14 mouse cellular contexts compared by ENCODE assay signal in the genomic region with DNA sequence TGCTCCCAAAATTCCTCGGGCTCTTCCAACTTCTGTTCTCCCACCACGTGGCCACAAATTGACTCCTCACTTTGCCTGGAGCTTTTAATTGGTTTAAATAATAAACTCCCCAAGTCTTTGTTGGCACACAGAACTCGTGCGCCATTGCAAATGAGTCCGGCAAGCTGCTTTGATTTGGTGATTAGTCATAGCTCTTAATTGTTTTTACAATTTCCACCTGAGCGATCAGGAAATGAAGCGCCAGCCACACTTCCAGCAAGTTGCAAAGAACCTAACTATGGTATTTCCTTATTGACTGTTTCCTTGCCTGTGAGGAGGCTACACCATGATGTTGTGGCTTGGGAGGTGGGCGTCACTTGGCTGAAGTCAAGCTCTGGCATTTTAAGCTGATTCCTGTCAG.
A peak's percentile ranks its signal among the peaks of the same experiment; 100 is the strongest.
DNase-seq lines count a peak whose midpoint lies in the region; ATAC-seq lines count a peak whose summit lies in the region.
"Had no signal": no experiment of that assay in that cellular context is flagged by ENCODE, and none has a peak within 500 bp of the region (broad histone marks: within the 10 kb centered on the region; RNA-seq: fewer than 3 reads in every experiment).

No protein-coding gene starts in this region.

- H3K36me3 ChIP-seq in hindbrain, embryonic 13.5 days: no peaks in the 10 kb centered on the region
- no peaks in the 10 kb centered on the region for H3K36me3 ChIP-seq in hindbrain, embryonic 10.5 days
- H3K36me3 ChIP-seq in forebrain, embryonic 14.5 days (ENCODE audit: control insufficient read depth, insufficient read depth, low read length): no peaks in the 10 kb centered on the region
- H3K36me3 ChIP-seq in limb, embryonic 15.5 days: no peaks in the 10 kb centered on the region
- H3K36me3 ChIP-seq in heart, embryonic 12.5 days: no peaks in the 10 kb centered on the region
- H3K36me3 ChIP-seq: liver, embryonic 15.5 days had no signal

- H3K9ac ChIP-seq in hindbrain, embryonic 13.5 days: no peak overlapping the region
- no peak overlapping the region for H3K9ac ChIP-seq in forebrain, embryonic 14.5 days (ENCODE audit: low read length)
- H3K9ac ChIP-seq in limb, embryonic 15.5 days: no peak overlapping the region
- H3K9ac ChIP-seq in heart, embryonic 12.5 days: no peak overlapping the region
- H3K9ac ChIP-seq: liver, embryonic 15.5 days had no signal

- H3K4me2 ChIP-seq in hindbrain, embryonic 13.5 days: no peak overlapping the region
- H3K4me2 ChIP-seq in forebrain, embryonic 14.5 days (ENCODE audit: low read length): no peak overlapping the region
- 0 out of 2 replicates have a peak overlapping the region, but pooled peaks have one; percentile 19 for H3K4me2 ChIP-seq in limb, embryonic 15.5 days
- H3K4me2 ChIP-seq in heart, embryonic 12.5 days: no peak overlapping the region
- H3K4me2 ChIP-seq: liver, embryonic 15.5 days had no signal

- no peaks in the 10 kb centered on the region for H3K9me3 ChIP-seq in hindbrain, embryonic 13.5 days
- H3K9me3 ChIP-seq in hindbrain, embryonic 10.5 days: no peaks in the 10 kb centered on the region
- H3K9me3 ChIP-seq in forebrain, embryonic 14.5 days (replicated peaks; ENCODE audit: control insufficient read depth, low read length): no peaks in the 10 kb centered on the region
- H3K9me3 ChIP-seq in limb, embryonic 15.5 days: no peaks in the 10 kb centered on the region
- no peaks in the 10 kb centered on the region for H3K9me3 ChIP-seq in heart, embryonic 12.5 days (replicated peaks)
- H3K9me3 ChIP-seq: liver, embryonic 15.5 days had no signal

- H3K4me3 ChIP-seq in hindbrain, embryonic 13.5 days: no peak overlapping the region
- H3K4me3 ChIP-seq in hindbrain, embryonic 10.5 days: no peak overlapping the region
- H3K4me3 ChIP-seq in forebrain, embryonic 14.5 days (ENCODE audit: low read depth, low read length): no peak overlapping the region
- H3K4me3 ChIP-seq in limb, embryonic 15.5 days: no peak overlapping the region
- no peak overlapping the region for H3K4me3 ChIP-seq in heart, embryonic 12.5 days
- H3K4me3 ChIP-seq: left cerebral cortex, adult 2 months; liver, embryonic 15.5 days had no signal

- no peaks in the 10 kb centered on the region for H3K4me1 ChIP-seq in hindbrain, embryonic 13.5 days (replicated peaks)
- no peaks in the 10 kb centered on the region for H3K4me1 ChIP-seq in hindbrain, embryonic 10.5 days (replicated peaks)
- H3K4me1 ChIP-seq in forebrain, embryonic 14.5 days (ENCODE audit: control insufficient read depth, insufficient read depth, low read length): no peaks in the 10 kb centered on the region
- no peaks in the 10 kb centered on the region for H3K4me1 ChIP-seq in limb, embryonic 15.5 days
- no peaks in the 10 kb centered on the region for H3K4me1 ChIP-seq in heart, embryonic 12.5 days (replicated peaks)
- H3K4me1 ChIP-seq: liver, embryonic 15.5 days had no signal

- no peak for DNase-seq in hindbrain, embryonic 10.5 days (ENCODE audit: low spot score)
- peak; percentile 1 for DNase-seq in left cerebral cortex, postnatal 4 days
- DNase-seq in left cerebral cortex, postnatal 36 days (ENCODE audit: low spot score in 2 of 2): no peak
- peak; percentile 68 for DNase-seq in forebrain, embryonic 14.5 days (ENCODE audit: low spot score)
- DNase-seq in thymus, postnatal 36 days: no peak
- DNase-seq: cerebellum, adult 11-12 months; gastrocnemius, postnatal 25 days; midbrain, embryonic 14.5 days; right cerebral cortex, adult 18-20 months had no signal

- intact Hi-C loops in left cerebral cortex, postnatal 4 days (cut with DNase I): no loop called here
- intact Hi-C loops in left cerebral cortex, postnatal 36 days (cut with DNase I): no loop called here

- 32% methylated on average over 8 of the region's 8 CpGs for WGBS in hindbrain, embryonic 13.5 days
- WGBS in hindbrain, embryonic 10.5 days: 51% methylated on average over 8 of the region's 8 CpGs
- 42% methylated on average over 8 of the region's 8 CpGs for WGBS in forebrain, embryonic 14.5 days
- 32% methylated on average over 8 of the region's 8 CpGs for WGBS in limb, embryonic 15.5 days
- 69% methylated on average over 8 of the region's 8 CpGs for WGBS in heart, embryonic 12.5 days

- no peaks in the 10 kb centered on the region for H3K27me3 ChIP-seq in hindbrain, embryonic 13.5 days
- H3K27me3 ChIP-seq in hindbrain, embryonic 10.5 days (ENCODE audit: insufficient read depth, poor library complexity, severe bottlenecking): no peaks in the 10 kb centered on the region
- H3K27me3 ChIP-seq in forebrain, embryonic 14.5 days (replicated peaks; ENCODE audit: control insufficient read depth, insufficient read depth, low read length): no peaks in the 10 kb centered on the region
- H3K27me3 ChIP-seq in limb, embryonic 15.5 days: no peaks in the 10 kb centered on the region
- H3K27me3 ChIP-seq in heart, embryonic 12.5 days (replicated peaks): no peaks in the 10 kb centered on the region
- H3K27me3 ChIP-seq: liver, embryonic 15.5 days had no signal

- 0 out of 2 replicates have a peak, but pooled peaks have one; percentile 17 for ATAC-seq in hindbrain, embryonic 13.5 days (ENCODE audit: low FRiP score)
- peak; percentile 66 for ATAC-seq in forebrain, embryonic 14.5 days
- no peak for ATAC-seq in limb, embryonic 15.5 days (ENCODE audit: insufficient number of reproducible peaks, low FRiP score, low TSS enrichment, low read depth)
- no peak for ATAC-seq in heart, embryonic 12.5 days (ENCODE audit: insufficient number of reproducible peaks, low FRiP score)

- H3K27ac ChIP-seq in hindbrain, embryonic 13.5 days: no peak overlapping the region
- H3K27ac ChIP-seq in hindbrain, embryonic 10.5 days: no peak overlapping the region
- no peak overlapping the region for H3K27ac ChIP-seq in forebrain, embryonic 14.5 days (ENCODE audit: low read depth, low read length)
- H3K27ac ChIP-seq in limb, embryonic 15.5 days: no peak overlapping the region
- no peak overlapping the region for H3K27ac ChIP-seq in heart, embryonic 12.5 days (ENCODE audit: poor library complexity, severe bottlenecking)
- H3K27ac ChIP-seq: left cerebral cortex, adult 2 months; liver, embryonic 15.5 days had no signal

Comparison
In these comparisons a context has a peak if more than half of its experiments do, and no peak if none do; other contexts are left out.
1. DNase-seq: peak in left cerebral cortex, postnatal 4 days (single experiment) and forebrain, embryonic 14.5 days (single experiment); none in hindbrain, embryonic 10.5 days (single experiment), left cerebral cortex, postnatal 36 days (0 of 2) and thymus, postnatal 36 days (0 of 2).
2. ATAC-seq: peak in hindbrain, embryonic 13.5 days (single experiment) and forebrain, embryonic 14.5 days (single experiment); none in limb, embryonic 15.5 days (single experiment) and heart, embryonic 12.5 days (single experiment).